12 mouse cellular contexts compared by ENCODE assay signal in the genomic region with DNA sequence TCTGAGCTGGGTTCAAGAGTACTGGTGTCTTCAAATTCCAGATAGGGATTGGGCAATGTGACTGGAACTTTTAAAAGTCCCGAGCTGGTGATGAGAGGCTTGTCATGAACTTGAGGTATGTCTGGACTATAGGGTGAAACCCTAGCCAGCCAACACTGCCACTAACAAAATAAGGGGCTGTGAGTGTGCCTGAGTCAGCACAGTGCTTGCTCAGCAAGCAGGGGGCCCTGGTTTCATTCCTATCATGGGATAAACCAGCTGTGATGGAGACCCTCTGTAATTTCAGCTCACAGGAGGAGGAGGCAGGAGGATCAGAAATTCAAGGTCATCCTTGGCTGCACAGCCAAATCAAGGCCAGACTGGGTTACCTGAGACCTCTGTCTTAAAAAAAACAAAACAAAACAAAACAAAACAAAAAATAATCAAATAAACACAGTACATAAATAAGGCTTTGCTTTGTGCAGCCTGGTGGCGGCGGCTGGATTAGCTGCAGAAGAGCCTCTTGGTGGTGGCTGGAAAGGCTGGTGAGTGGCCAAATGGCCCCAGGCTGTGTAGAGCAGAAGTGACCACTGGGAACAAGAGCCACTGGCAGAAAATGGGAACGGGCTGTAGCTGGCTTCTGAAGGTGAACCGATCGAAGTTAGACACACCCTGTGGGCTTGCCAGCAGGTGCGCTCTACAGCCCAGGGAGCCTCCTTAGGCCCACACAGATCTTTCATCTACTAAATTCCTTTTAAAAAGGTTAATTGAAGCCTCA. TPM values are rescaled to one million over a fixed set of nuclear protein-coding genes. Genes with fewer than 3 reads are reported as not detected.
DNase-seq lines count a peak whose midpoint lies in the region; ATAC-seq lines count a peak whose summit lies in the region.
"Had no signal": no experiment of that assay in that cellular context is flagged by ENCODE, and none has a peak within 500 bp of the region (broad histone marks: within the 10 kb centered on the region; RNA-seq: fewer than 3 reads in every experiment).

No protein-coding gene starts in this region.

- peaks cover 16% of the 10 kb centered on the region for H3K27me3 ChIP-seq in hindbrain, embryonic 12.5 days
- peaks cover 12% of the 10 kb centered on the region for H3K27me3 ChIP-seq in hindbrain, embryonic 14.5 days (ENCODE audit: control insufficient read depth, insufficient read depth, low read length)
- no peaks in the 10 kb centered on the region for H3K27me3 ChIP-seq in kidney, embryonic 14.5 days (ENCODE audit: control insufficient read depth, insufficient read depth, low read length)
- H3K27me3 ChIP-seq in midbrain, embryonic 14.5 days (ENCODE audit: control insufficient read depth, insufficient read depth, low read length) = peaks cover 8% of the 10 kb centered on the region

- H3K4me1 ChIP-seq in hindbrain, embryonic 12.5 days = peaks cover 10% of the 10 kb centered on the region
- 0 out of 2 replicates have a peak, but pooled peaks cover 6% of the 10 kb centered on the region for H3K4me1 ChIP-seq in hindbrain, embryonic 14.5 days (replicated peaks; ENCODE audit: control insufficient read depth, insufficient read depth, low read length)
- peaks cover 34% of the 10 kb centered on the region for H3K4me1 ChIP-seq in kidney, embryonic 14.5 days (ENCODE audit: control insufficient read depth, insufficient read depth, low read length)
- H3K4me1 ChIP-seq in midbrain, embryonic 14.5 days (ENCODE audit: control insufficient read depth, insufficient read depth, low read length) = 0 out of 2 replicates have a peak, but pooled peaks cover 8% of the 10 kb centered on the region

- ATAC-seq in hindbrain, embryonic 12.5 days (ENCODE audit: low FRiP score) = no peak
- no peak for ATAC-seq in hindbrain, embryonic 14.5 days (ENCODE audit: low FRiP score)
- ATAC-seq in kidney, embryonic 14.5 days (ENCODE audit: low FRiP score, low TSS enrichment) = peak; percentile 65
- ATAC-seq in midbrain, embryonic 14.5 days (ENCODE audit: low FRiP score, low TSS enrichment) = no peak
- no peak for ATAC-seq in erythroblast, adult 5-6 weeks (replicated peaks; ENCODE audit: low FRiP score, poor library complexity, severe bottlenecking)

- H3K4me3 ChIP-seq in hindbrain, embryonic 12.5 days = no peak overlapping the region
- H3K4me3 ChIP-seq in hindbrain, embryonic 14.5 days (replicated peaks; ENCODE audit: low read length) = no peak overlapping the region
- H3K4me3 ChIP-seq in kidney, embryonic 14.5 days (ENCODE audit: low read length) = no peak overlapping the region
- H3K4me3 ChIP-seq in midbrain, embryonic 14.5 days (replicated peaks; ENCODE audit: low read depth, low read length) = no peak overlapping the region

- 0 out of 2 replicates have a peak, but pooled peaks cover 5% of the 10 kb centered on the region for H3K9me3 ChIP-seq in hindbrain, embryonic 12.5 days (replicated peaks)
- H3K9me3 ChIP-seq in hindbrain, embryonic 14.5 days (ENCODE audit: control insufficient read depth, low read length) = no peaks in the 10 kb centered on the region
- H3K9me3 ChIP-seq in kidney, embryonic 14.5 days (ENCODE audit: control insufficient read depth, low read length) = peaks cover 3% of the 10 kb centered on the region; the same call in 1 of the 2 replicates
- no peaks in the 10 kb centered on the region for H3K9me3 ChIP-seq in midbrain, embryonic 14.5 days (ENCODE audit: control insufficient read depth, low read length)

- H3K27ac ChIP-seq in hindbrain, embryonic 12.5 days = peak overlapping the region; percentile 25; the same call in 1 of the 2 replicates
- no peak overlapping the region for H3K27ac ChIP-seq in hindbrain, embryonic 14.5 days
- peak overlapping the region; percentile 89 for H3K27ac ChIP-seq in kidney, embryonic 14.5 days (ENCODE audit: low read depth, low read length)
- no peak overlapping the region for H3K27ac ChIP-seq in midbrain, embryonic 14.5 days (replicated peaks; ENCODE audit: low read depth, low read length)

- H3K9ac ChIP-seq in hindbrain, embryonic 12.5 days = no peak overlapping the region
- H3K9ac ChIP-seq in hindbrain, embryonic 14.5 days = no peak overlapping the region
- peak overlapping the region; percentile 34 for H3K9ac ChIP-seq in kidney, embryonic 14.5 days (ENCODE audit: low read depth, low read length)
- 0 out of 2 replicates have a peak overlapping the region, but pooled peaks have one; percentile 0 for H3K9ac ChIP-seq in midbrain, embryonic 14.5 days (replicated peaks; ENCODE audit: low read length)

- WGBS in hindbrain, embryonic 12.5 days = 77% methylated on average over 7 of the region's 7 CpGs
- WGBS in hindbrain, embryonic 14.5 days = 72% methylated on average over 7 of the region's 7 CpGs
- WGBS in kidney, embryonic 14.5 days = 39% methylated on average over 7 of the region's 7 CpGs
- 66% methylated on average over 7 of the region's 7 CpGs for WGBS in midbrain, embryonic 14.5 days

- H3K4me2 ChIP-seq in hindbrain, embryonic 12.5 days (replicated peaks) = no peak overlapping the region
- H3K4me2 ChIP-seq in hindbrain, embryonic 14.5 days (replicated peaks) = no peak overlapping the region
- H3K4me2 ChIP-seq in kidney, embryonic 14.5 days (replicated peaks; ENCODE audit: low read depth, low read length) = no peak overlapping the region
- no peak overlapping the region for H3K4me2 ChIP-seq in midbrain, embryonic 14.5 days (ENCODE audit: low read length)

- H3K36me3 ChIP-seq in hindbrain, embryonic 12.5 days = no peaks in the 10 kb centered on the region
- no peaks in the 10 kb centered on the region for H3K36me3 ChIP-seq in hindbrain, embryonic 14.5 days (replicated peaks; ENCODE audit: control insufficient read depth, insufficient read depth)
- H3K36me3 ChIP-seq in kidney, embryonic 14.5 days (ENCODE audit: control insufficient read depth, insufficient read depth, low read length) = no peaks in the 10 kb centered on the region
- H3K36me3 ChIP-seq in midbrain, embryonic 14.5 days (ENCODE audit: control insufficient read depth, insufficient read depth, low read length) = no peaks in the 10 kb centered on the region

- DNase-seq in hindbrain, embryonic 14.5 days (ENCODE audit: low spot score) = no peak
- peak; percentile 34 for DNase-seq in testis, postnatal 14 days (ENCODE audit: low spot score)
- DNase-seq in testis, postnatal 10 days (ENCODE audit: low spot score) = no peak
- no peak for DNase-seq in midbrain, embryonic 14.5 days
- no peak for DNase-seq in cerebellum, adult 8-10 months
- DNase-seq: thymus, postnatal 36 days had no signal

RNA-seq across cellular contexts. Expression of gene Gprc5c, which starts 6.3 kb away (rescaled TPM):
- polyA plus RNA-seq in hindbrain, embryonic 12.5 days (2016; fragmentation: Nextera tagmentation; extraction: Ambion mirVana) = 29.7 and 30.0 TPM in 2 replicates
- 8.5 and 9.9 TPM in 2 replicates for polyA plus RNA-seq in hindbrain, embryonic 14.5 days (2014; fragmentation: Nextera tagmentation; extraction: Ambion mirVana)
- 49.9 and 105 TPM in 2 replicates for polyA plus RNA-seq in kidney, embryonic 14.5 days (2014; fragmentation: Nextera tagmentation; extraction: Ambion mirVana)
- 2.1 and 7.0 TPM in 2 replicates for polyA plus RNA-seq in midbrain, embryonic 14.5 days (2014; fragmentation: Nextera tagmentation; extraction: Ambion mirVana)
- total RNA-seq in erythroblast, adult 5-6 weeks (2015; ENCODE audit: low replicate concordance) = 0.77 TPM in 1 of 2 replicates, not detected in the other
- 0.09 TPM in 1 of 2 replicates, not detected in the other for total RNA-seq in erythroblast, adult 5-6 weeks (2017; ENCODE audit: low replicate concordance)

RNA-seq across cellular contexts. Expression of gene Cd300a, which starts 45.2 kb away (rescaled TPM):
- polyA plus RNA-seq in hindbrain, embryonic 12.5 days (2016; fragmentation: Nextera tagmentation; extraction: Ambion mirVana) = 0.79 and 1.1 TPM in 2 replicates
- 0.81 and 1.9 TPM in 2 replicates for polyA plus RNA-seq in hindbrain, embryonic 14.5 days (2014; fragmentation: Nextera tagmentation; extraction: Ambion mirVana)
- polyA plus RNA-seq in kidney, embryonic 14.5 days (2014; fragmentation: Nextera tagmentation; extraction: Ambion mirVana) = 0.91 and 1.2 TPM in 2 replicates
- 0.72 and 1.7 TPM in 2 replicates for polyA plus RNA-seq in midbrain, embryonic 14.5 days (2014; fragmentation: Nextera tagmentation; extraction: Ambion mirVana)
- total RNA-seq in erythroblast, adult 5-6 weeks (2015; ENCODE audit: low replicate concordance) = 3.8 and 4.8 TPM in 2 replicates
- total RNA-seq in erythroblast, adult 5-6 weeks (2017; ENCODE audit: low replicate concordance) = 3.7 and 7.1 TPM in 2 replicates

RNA-seq across cellular contexts. Expression of gene Gpr142, which starts 45.9 kb away (rescaled TPM):
- not detected in 2 replicates for polyA plus RNA-seq in hindbrain, embryonic 12.5 days (2016; fragmentation: Nextera tagmentation; extraction: Ambion mirVana)
- polyA plus RNA-seq in hindbrain, embryonic 14.5 days (2014; fragmentation: Nextera tagmentation; extraction: Ambion mirVana) = not detected in 2 replicates
- polyA plus RNA-seq in kidney, embryonic 14.5 days (2014; fragmentation: Nextera tagmentation; extraction: Ambion mirVana) = 0.19 TPM in 1 of 2 replicates, not detected in the other
- not detected in 2 replicates for polyA plus RNA-seq in midbrain, embryonic 14.5 days (2014; fragmentation: Nextera tagmentation; extraction: Ambion mirVana)
- total RNA-seq in erythroblast, adult 5-6 weeks (2015; ENCODE audit: low replicate concordance) = not detected in 2 replicates
- total RNA-seq in erythroblast, adult 5-6 weeks (2017; ENCODE audit: low replicate concordance) = not detected in 2 replicates
- total RNA-seq: adrenal gland, adult 18-20 months; gastrocnemius, postnatal 4 days; left cerebral cortex, postnatal 36 days had no signal

RNA-seq across cellular contexts. Expression of gene Btbd17, which starts 48.9 kb away (rescaled TPM):
- 32.2 and 37.3 TPM in 2 replicates for polyA plus RNA-seq in hindbrain, embryonic 12.5 days (2016; fragmentation: Nextera tagmentation; extraction: Ambion mirVana)
- polyA plus RNA-seq in hindbrain, embryonic 14.5 days (2014; fragmentation: Nextera tagmentation; extraction: Ambion mirVana) = 20.0 and 22.1 TPM in 2 replicates
- polyA plus RNA-seq in kidney, embryonic 14.5 days (2014; fragmentation: Nextera tagmentation; extraction: Ambion mirVana) = 0.77 and 1.6 TPM in 2 replicates
- polyA plus RNA-seq in midbrain, embryonic 14.5 days (2014; fragmentation: Nextera tagmentation; extraction: Ambion mirVana) = 18.6 and 21.6 TPM in 2 replicates
- total RNA-seq in erythroblast, adult 5-6 weeks (2015; ENCODE audit: low replicate concordance) = not detected in 2 replicates
- not detected in 2 replicates for total RNA-seq in erythroblast, adult 5-6 weeks (2017; ENCODE audit: low replicate concordance)
- total RNA-seq: adrenal gland, adult 18-20 months had no signal

Comparison
In these comparisons a context has a peak if more than half of its experiments do, and no peak if none do; other contexts are left out.
1. H3K27ac ChIP-seq: peak in hindbrain, embryonic 12.5 days (single experiment) and kidney, embryonic 14.5 days (single experiment); none in hindbrain, embryonic 14.5 days (single experiment) and midbrain, embryonic 14.5 days (single experiment).
2. H3K9ac ChIP-seq: peak in kidney, embryonic 14.5 days (single experiment) and midbrain, embryonic 14.5 days (single experiment); none in hindbrain, embryonic 12.5 days (single experiment) and hindbrain, embryonic 14.5 days (single experiment).